Mouse (Mus musculus) limb, embryonic 12.5 days (tissue): ENCODE data around the gene Gria1. TPM values are rescaled to one million over a fixed set of nuclear protein-coding genes. Genes with fewer than 3 reads are reported as not detected.

Experiments used
- ATAC-seq: fragments of 200-750 bp; cut with Nextera tagmentation; 2 replicates; pipeline ENCODE4 v1.8.0; 2017; ENCODE audit warnings: low read depth, moderate TSS enrichment; ENCODE audit not compliant: insufficient number of reproducible peaks, insufficient read depth, low FRiP score, low TSS enrichment
- H3K27ac ChIP-seq: fragments of 300-500 bp; sonication (generic); 2 replicates; pipeline ENCODE4 v1.5.1; 2016; ENCODE audit warnings: mild to moderate bottlenecking, moderate library complexity
- H3K27me3 ChIP-seq: fragments of 300-500 bp; sonication (generic); 2 replicates; pipeline ENCODE4 v1.6.1; 2016; ENCODE audit warnings: mild to moderate bottlenecking, moderate library complexity
- H3K36me3 ChIP-seq: fragments of 300-500 bp; sonication (generic); 2 replicates; pipeline ENCODE4 v1.6.1; 2016; ENCODE audit warnings: mild to moderate bottlenecking, moderate library complexity
- H3K4me1 ChIP-seq: fragments of 300-500 bp; sonication (generic); replicated peaks from 2 replicates; pipeline ENCODE4 v1.6.1; 2016
- H3K4me2 ChIP-seq: fragments of 300-500 bp; sonication (generic); 2 replicates; pipeline ENCODE4 v1.6.1; 2016; ENCODE audit warnings: mild to moderate bottlenecking, moderate library complexity
- H3K4me3 ChIP-seq: fragments of 300-500 bp; sonication (generic); replicated peaks from 2 replicates; pipeline ENCODE4 v1.5.1; 2016; ENCODE audit warnings: mild to moderate bottlenecking
- H3K9ac ChIP-seq: fragments of 300-500 bp; sonication (generic); replicated peaks from 2 replicates; pipeline ENCODE4 v1.6.1; 2016; ENCODE audit warnings: mild to moderate bottlenecking, moderate library complexity
- H3K9me3 ChIP-seq: fragments of 300-500 bp; sonication (generic); 2 replicates; pipeline ENCODE4 v1.6.1; 2016; ENCODE audit warnings: mild to moderate bottlenecking, moderate library complexity
- WGBS: fragments of 180-500 bp; shearing (Covaris S2); methylation state at CpG from one replicate; pipeline ENCODE4 v1.1.7; 2016; 5-methylcytosine and 5-hydroxymethylcytosine counted together
- polyA plus RNA-seq: library from polyadenylated mRNA; unstranded; fragments of >200 nt; fragmentation: Nextera tagmentation; extraction: Ambion mirVana; gene quantifications from 2 replicates; pipeline ENCODE4 v1.2.1, GENCODE M21; 2016

Gene Gria1
- polyA plus RNA-seq, 1 experiment from 2014 or later: 1.2 TPM

DNA sequence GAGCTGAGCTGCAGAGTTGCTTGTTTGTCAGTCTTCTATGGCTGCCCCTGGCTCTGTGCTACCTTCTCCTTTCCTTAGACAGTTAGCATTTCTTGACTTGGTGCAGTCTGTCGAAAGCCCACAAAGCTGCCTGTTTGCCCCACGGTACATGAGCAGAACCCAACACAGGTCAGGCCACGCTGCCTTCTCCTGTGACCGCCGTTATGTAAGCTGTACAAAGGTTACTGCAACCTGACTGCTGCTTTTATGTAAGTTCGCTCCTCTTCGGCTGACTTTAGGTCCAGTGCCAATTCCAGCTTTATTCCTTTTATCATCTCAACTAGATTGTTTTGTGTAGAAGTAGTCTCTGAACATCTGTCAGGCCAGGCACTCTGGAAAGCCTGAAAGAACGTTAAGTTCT lies 115.9 kb downstream of the Gria1 start:
- no peaks in the 10 kb centered on the region for H3K9me3 ChIP-seq
- no peak overlapping the region for H3K4me3 ChIP-seq
- H3K4me1 ChIP-seq: no peaks in the 10 kb centered on the region
- ATAC-seq: no peak
- 78% methylated on average over 8 of the region's 8 CpGs for WGBS
- H3K27me3 ChIP-seq: no peaks in the 10 kb centered on the region
- H3K4me2 ChIP-seq: no peak overlapping the region
- no peaks in the 10 kb centered on the region for H3K36me3 ChIP-seq
- no peak overlapping the region for H3K27ac ChIP-seq
- H3K9ac ChIP-seq: no peak overlapping the region

DNA sequence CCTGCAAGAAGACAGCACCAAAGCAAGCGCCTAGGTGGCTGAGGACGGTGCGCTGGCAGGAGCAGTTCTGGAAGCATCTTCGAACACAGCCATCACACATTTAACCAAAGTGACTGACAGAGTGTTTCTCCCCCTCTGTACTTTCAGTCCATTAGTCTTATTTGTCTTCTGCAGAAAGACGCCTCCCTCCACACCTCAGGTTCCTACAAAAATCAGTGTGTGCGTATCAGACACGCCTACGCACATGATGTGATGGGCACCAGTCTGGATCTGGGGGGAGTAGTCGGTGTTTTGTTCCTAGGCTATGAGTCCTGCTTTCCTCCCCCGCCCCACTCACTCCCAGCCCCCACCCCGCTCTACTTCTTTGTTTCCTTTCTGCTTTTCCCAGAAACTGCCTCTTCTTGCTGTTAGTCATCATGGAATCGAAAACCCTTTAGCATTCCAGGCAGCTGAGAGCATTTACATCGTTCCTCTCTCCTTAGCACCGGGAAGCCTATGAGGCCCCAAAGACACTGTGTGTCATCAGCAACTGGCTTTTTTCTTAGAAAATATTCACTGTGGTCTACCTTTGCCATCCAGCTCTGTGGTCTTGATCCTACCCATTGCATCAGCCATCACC lies 129.1 kb downstream of the Gria1 start:
- no peak for ATAC-seq
- Histone ChIP-seq H3K27ac (no peak overlapping the region), H3K36me3 (no peaks in the 10 kb centered on the region), H3K9me3 (no peaks in the 10 kb centered on the region), H3K4me1 (no peaks in the 10 kb centered on the region), H3K9ac (no peak overlapping the region), H3K4me2 (no peak overlapping the region), H3K4me3 (no peak overlapping the region), H3K27me3 (no peaks in the 10 kb centered on the region)
- WGBS: 88% methylated on average over 14 of the region's 14 CpGs

DNA sequence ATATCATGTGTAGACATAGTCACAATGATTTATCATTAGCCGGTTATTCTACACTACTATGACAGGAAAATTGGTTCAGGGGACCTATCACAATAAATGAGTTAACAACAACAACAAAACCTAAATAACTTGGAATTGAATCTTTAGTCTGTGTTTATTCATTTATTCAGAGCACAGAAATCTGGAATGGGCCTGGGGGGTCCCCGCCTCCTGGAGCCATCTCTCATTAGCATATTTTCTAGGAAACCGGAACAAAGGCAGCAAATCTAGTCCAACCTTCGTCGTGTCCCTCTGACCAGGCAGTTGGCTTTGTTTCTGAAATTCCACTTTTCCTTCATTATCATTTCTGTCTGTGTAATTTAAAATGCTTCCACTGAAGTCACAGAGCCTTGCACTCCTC lies 132.5 kb downstream of the Gria1 start:
- no peak for ATAC-seq
- no peak overlapping the region for H3K27ac ChIP-seq
- no peaks in the 10 kb centered on the region for H3K27me3 ChIP-seq
- H3K4me3 ChIP-seq: no peak overlapping the region
- 84% methylated on average over 5 of the region's 5 CpGs for WGBS
- H3K4me2 ChIP-seq: no peak overlapping the region
- H3K9ac ChIP-seq: no peak overlapping the region
- H3K9me3 ChIP-seq: no peaks in the 10 kb centered on the region
- H3K4me1 ChIP-seq: no peaks in the 10 kb centered on the region
- H3K36me3 ChIP-seq: no peaks in the 10 kb centered on the region

DNA sequence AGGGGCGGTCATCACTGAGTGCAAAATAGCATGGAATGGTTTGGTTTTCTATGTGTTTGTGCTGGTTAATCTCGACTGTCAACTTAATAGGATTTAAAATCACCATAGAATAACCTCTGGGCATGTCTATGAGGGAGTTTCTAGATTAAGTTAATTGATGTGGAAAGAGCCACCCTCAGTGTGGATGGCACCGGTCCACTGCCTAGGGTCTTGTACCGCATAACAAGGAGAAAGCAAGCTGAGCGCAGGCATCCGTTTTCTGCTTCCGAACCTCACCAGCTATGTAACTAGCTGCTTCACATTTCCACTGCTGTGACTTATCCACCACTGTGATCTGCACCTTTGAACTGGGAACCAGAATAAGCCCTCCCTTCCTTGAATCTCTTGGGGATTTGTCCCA lies 134.0 kb downstream of the Gria1 start:
- no peaks in the 10 kb centered on the region for H3K27me3 ChIP-seq
- H3K27ac ChIP-seq: no peak overlapping the region
- ATAC-seq: no peak
- H3K4me1 ChIP-seq: no peaks in the 10 kb centered on the region
- 77% methylated on average over 7 of the region's 7 CpGs for WGBS
- no peak overlapping the region for H3K9ac ChIP-seq
- H3K36me3 ChIP-seq: no peaks in the 10 kb centered on the region
- no peak overlapping the region for H3K4me2 ChIP-seq
- H3K9me3 ChIP-seq: no peaks in the 10 kb centered on the region
- H3K4me3 ChIP-seq: no peak overlapping the region

DNA sequence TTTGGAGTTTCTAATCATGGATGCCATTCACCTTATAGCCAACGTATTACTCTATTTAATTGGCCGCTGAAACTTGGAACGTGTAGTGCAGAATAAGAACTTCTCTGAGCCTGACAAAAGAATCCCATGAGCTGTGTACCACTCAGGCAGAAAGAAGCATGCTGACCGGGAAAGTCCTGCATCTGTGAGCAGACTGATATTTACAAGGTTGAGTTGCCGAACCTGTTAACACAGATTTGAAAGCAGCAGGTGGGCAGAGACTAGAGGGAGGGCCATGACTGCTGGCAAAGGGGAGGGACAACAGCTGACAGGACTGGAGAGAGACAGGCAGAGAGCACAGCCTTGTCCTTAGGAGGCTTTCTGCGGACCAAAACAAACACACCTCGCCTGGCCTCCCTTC lies 134.5 kb downstream of the Gria1 start:
- Histone ChIP-seq H3K4me3 (no peak overlapping the region), H3K27me3 (no peaks in the 10 kb centered on the region), H3K27ac (no peak overlapping the region), H3K9ac (no peak overlapping the region), H3K9me3 (no peaks in the 10 kb centered on the region), H3K4me1 (no peaks in the 10 kb centered on the region), H3K4me2 (no peak overlapping the region), H3K36me3 (no peaks in the 10 kb centered on the region)
- no peak for ATAC-seq
- WGBS: 47% methylated on average over 7 of the region's 7 CpGs

DNA sequence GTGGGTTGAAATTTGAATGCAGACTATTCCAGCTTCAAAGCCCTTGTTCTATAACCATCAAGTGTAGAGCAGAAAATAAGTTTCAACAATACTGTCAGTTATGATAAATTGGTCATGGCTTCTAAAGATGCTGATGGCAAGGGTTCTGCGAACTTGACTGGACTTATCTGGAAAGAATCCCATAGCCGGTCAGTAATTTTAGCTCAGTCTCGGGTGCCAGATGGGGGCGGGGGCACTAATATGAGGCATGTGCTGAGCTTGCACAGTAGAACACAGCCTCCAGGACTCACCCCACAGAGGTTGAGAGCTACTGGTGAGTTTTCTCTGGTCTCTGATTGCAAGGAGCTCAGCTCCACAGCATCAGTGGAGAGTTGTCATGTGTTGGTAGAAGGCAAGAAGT lies 140.5 kb downstream of the Gria1 start:
- no peak overlapping the region for H3K4me2 ChIP-seq
- no peak overlapping the region for H3K27ac ChIP-seq
- no peak overlapping the region for H3K4me3 ChIP-seq
- no peak for ATAC-seq
- 87% methylated on average over 4 of the region's 4 CpGs for WGBS
- H3K27me3 ChIP-seq: no peaks in the 10 kb centered on the region
- no peak overlapping the region for H3K9ac ChIP-seq
- H3K4me1 ChIP-seq: no peaks in the 10 kb centered on the region
- no peaks in the 10 kb centered on the region for H3K36me3 ChIP-seq
- no peaks in the 10 kb centered on the region for H3K9me3 ChIP-seq

DNA sequence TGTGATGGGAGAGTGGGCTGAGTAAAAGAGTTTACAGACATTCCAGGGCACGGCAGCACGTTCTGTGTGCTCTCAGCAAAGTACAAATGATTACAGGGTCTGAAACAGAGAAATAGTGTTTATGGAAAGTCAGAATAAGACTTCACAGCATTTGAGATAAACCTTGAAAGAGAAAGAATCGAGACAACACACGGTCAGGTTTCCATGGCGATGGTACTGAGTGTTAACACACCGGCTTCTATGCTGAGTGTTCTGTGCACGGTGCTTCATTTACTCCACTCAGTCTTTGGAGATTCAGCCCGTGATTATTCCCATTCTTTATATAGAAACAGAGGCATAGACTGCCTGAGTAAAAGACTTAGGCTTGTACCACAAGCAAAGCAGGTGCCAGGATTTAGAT lies 143.8 kb downstream of the Gria1 start:
- no peak overlapping the region for H3K27ac ChIP-seq
- no peak for ATAC-seq
- no peak overlapping the region for H3K4me2 ChIP-seq
- no peaks in the 10 kb centered on the region for H3K36me3 ChIP-seq
- no peak overlapping the region for H3K9ac ChIP-seq
- WGBS: 81% methylated on average over 8 of the region's 8 CpGs
- no peaks in the 10 kb centered on the region for H3K27me3 ChIP-seq
- no peak overlapping the region for H3K4me3 ChIP-seq
- H3K4me1 ChIP-seq: peaks cover 6% of the 10 kb centered on the region
- no peaks in the 10 kb centered on the region for H3K9me3 ChIP-seq

DNA sequence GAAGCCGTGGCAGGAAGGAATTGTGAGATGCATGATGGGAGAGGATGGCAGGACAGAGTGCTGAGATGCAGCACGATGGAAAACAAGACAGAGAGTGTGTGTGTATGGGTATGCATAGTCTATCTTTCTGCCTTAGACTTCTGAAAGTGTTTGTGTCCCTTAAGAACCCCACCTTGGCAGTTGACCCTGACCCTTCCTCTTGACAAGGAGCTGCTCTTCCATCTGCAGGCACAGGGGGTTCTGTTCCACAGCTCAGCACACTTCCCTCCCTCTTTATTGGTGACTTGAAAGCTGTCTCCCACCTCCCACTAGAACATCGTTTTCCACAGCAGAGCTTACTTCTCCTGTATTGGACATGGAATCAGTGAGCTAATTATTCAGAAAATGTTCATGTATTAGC lies 148.2 kb downstream of the Gria1 start:
- Histone ChIP-seq H3K36me3 (no peaks in the 10 kb centered on the region), H3K4me2 (no peak overlapping the region), H3K9me3 (no peaks in the 10 kb centered on the region), H3K27me3 (no peaks in the 10 kb centered on the region), H3K4me1 (peaks cover 6% of the 10 kb centered on the region), H3K27ac (no peak overlapping the region), H3K9ac (no peak overlapping the region), H3K4me3 (no peak overlapping the region)
- ATAC-seq: no peak
- WGBS: 62% methylated on average over 3 of the region's 3 CpGs

DNA sequence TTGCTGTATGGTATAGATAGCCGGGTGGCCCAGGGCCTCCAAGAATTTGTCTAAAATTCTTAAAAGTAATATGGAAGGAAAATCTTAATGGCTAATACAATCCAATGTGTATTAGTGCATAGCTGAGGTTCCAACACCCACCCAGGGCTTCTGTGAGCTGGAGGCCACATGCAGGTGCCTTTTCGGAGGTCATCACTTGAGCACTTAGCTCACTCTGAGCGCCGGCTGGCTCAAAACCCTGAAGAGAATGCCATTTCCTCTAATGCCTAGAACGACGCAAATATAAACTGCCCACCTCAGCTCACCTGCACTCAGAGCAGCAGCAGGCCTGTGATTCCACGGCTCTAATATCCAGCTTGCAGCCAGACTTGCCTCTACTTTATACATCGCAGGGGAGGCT lies 148.9 kb downstream of the Gria1 start:
- H3K9ac ChIP-seq: no peak overlapping the region
- no peaks in the 10 kb centered on the region for H3K9me3 ChIP-seq
- H3K4me2 ChIP-seq: no peak overlapping the region
- no peak for ATAC-seq
- peaks cover 6% of the 10 kb centered on the region for H3K4me1 ChIP-seq
- 88% methylated on average over 8 of the region's 8 CpGs for WGBS
- no peaks in the 10 kb centered on the region for H3K27me3 ChIP-seq
- H3K36me3 ChIP-seq: no peaks in the 10 kb centered on the region
- H3K4me3 ChIP-seq: no peak overlapping the region
- H3K27ac ChIP-seq: no peak overlapping the region

DNA sequence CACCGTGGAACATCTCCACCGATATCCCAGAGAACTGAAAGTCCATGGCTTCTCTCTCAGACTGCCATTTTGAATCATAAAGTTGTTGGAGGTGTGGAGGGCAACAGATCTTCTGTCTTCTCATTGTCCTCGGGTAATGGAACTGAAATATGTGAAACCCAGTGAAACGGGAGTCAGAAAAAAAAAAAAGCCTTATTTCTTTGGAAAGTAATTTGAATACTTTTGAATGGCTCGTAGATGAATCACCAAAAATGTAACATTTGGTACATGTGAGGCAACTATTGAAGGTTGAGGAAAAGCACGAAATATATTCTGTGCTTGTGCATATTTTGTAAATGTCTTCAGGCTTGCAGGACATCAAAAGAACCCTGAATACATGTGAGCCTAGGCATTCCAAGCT lies 151.7 kb downstream of the Gria1 start:
- no peaks in the 10 kb centered on the region for H3K27me3 ChIP-seq
- WGBS: 91% methylated on average over 6 of the region's 6 CpGs
- no peak overlapping the region for H3K4me3 ChIP-seq

DNA sequence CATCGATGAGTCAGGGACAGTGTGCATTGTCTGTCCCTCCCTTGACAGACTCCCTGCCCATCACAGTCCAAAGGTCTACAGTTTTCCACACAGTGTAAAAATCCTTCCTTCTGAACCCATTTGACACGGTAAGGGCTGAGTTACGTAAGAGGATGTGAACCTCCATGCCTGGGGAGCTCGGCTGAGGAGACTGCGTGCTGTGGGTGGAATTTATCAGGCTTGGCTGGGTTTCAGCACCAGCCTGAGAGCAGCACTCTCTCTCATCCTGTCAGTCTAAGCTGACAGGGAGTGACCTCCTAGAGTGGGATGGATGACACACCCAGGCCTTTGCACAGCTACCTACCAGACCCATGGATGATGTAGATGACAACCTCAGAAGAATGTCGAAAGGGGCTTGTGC lies 158.9 kb downstream of the Gria1 start:
- Histone ChIP-seq H3K27me3 (no peaks in the 10 kb centered on the region), H3K4me2 (no peak overlapping the region), H3K4me1 (no peaks in the 10 kb centered on the region), H3K9ac (no peak overlapping the region), H3K4me3 (no peak overlapping the region), H3K36me3 (no peaks in the 10 kb centered on the region), H3K9me3 (no peaks in the 10 kb centered on the region), H3K27ac (no peak overlapping the region)
- ATAC-seq: no peak
- WGBS: 85% methylated on average over 6 of the region's 6 CpGs

More for the DNA sequence above, 151.7 kb downstream of the Gria1 start:
- Histone ChIP-seq H3K9me3 (no peaks in the 10 kb centered on the region), H3K27ac (no peak overlapping the region), H3K4me2 (no peak overlapping the region), H3K4me1 (peaks cover 6% of the 10 kb centered on the region), H3K36me3 (no peaks in the 10 kb centered on the region), H3K9ac (no peak overlapping the region)
- ATAC-seq: no peak

DNA sequence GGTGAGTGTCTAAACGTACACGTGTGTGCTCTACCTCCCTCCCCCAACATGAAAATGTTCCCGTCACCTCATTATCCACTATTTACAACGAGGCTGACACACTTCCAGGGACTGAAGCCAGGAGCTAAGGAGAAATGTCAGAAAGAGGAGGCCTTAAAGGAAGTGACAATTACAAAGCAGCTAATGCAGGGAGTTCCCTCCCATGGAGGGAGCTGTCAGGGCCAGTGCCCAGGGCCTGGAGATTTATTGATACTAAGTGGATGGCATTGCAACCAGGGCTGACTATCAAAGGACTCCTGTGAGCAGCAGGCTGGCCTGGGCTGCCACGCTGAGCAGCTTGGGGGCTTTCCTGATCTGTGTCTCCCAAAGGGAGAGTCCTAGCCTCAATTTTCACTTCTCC lies 163.0 kb downstream of the Gria1 start:
- Histone ChIP-seq H3K9me3 (no peaks in the 10 kb centered on the region), H3K4me1 (no peaks in the 10 kb centered on the region), H3K4me3 (no peak overlapping the region), H3K4me2 (no peak overlapping the region), H3K27me3 (no peaks in the 10 kb centered on the region), H3K9ac (no peak overlapping the region), H3K27ac (no peak overlapping the region), H3K36me3 (no peaks in the 10 kb centered on the region)
- WGBS: 27% methylated on average over 5 of the region's 5 CpGs
- ATAC-seq: no peak
